Mouse (Mus musculus) G1E (cell line): Measurements from ENCODE around the gene Cdhr2.

Experiments
- CTCF ChIP-seq: IDR thresholded peaks from 2 replicates; pipeline ENCODE4 v1.5.1; 2012; ENCODE audit warnings: low read depth, low read length, inconsistent platforms, mixed read lengths
- POLR2AphosphoS5 ChIP-seq: IDR thresholded peaks from 2 replicates; pipeline ENCODE4 v1.6.1; 2012; ENCODE audit warnings: low read depth, low read length, inconsistent platforms; ENCODE audit not compliant: insufficient replicate concordance

DNA sequence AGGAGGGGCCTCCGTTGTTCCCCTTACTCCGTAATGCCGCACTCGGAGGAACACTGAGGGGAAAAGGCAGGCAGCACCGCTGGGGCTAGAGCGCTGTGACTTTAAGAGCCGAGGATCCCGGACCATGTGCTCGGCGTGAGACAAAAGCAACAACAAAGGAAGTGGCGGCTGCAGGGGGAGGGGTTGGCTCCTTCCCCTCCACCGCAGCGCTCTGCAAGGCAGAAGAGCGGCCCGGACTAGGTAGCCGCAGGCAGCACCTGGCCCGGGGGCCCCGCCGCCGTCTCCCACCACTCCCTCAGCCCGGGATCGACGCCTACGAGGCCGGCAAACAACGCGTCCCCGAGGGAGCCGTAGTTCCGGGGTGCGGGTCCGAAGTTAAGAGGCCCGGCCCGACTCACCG, 14.2 kb upstream of the Cdhr2 start:
- TF ChIP-seq CTCF (no peak), POLR2AphosphoS5 (no peak)
